Mouse (Mus musculus): ENCODE measurements around the gene Tmem44. TPM values are rescaled to one million over a fixed set of nuclear protein-coding genes. Genes with fewer than 3 reads are reported as not detected.
"Not testable (repeated sequence)": the region's sequence is repeated elsewhere in the genome, so short reads cannot be mapped to it uniquely, and the experiment has no call there.

The Tmem44 gene
- polyA plus RNA-seq, 1 experiment from 2014 or later = 27.9 TPM

GRCm38 (mm10) chr16:30477006-30477405 lies 73.6 kb downstream of the Tmem44 start:
- no peak overlapping the region for H3K4me2 ChIP-seq
- no peak for DNase-seq (ENCODE audit: low spot score, missing footprints)
- H3K9ac ChIP-seq (ENCODE audit: low read length) = no peak overlapping the region
- H3K27ac ChIP-seq (ENCODE audit: low read depth, low read length) = no peak overlapping the region
- no peak overlapping the region for H3K4me3 ChIP-seq (ENCODE audit: low read depth, low read length)
- H3K9me3 ChIP-seq (ENCODE audit: control insufficient read depth, low read length) = no peaks in the 10 kb centered on the region
- no peaks in the 10 kb centered on the region for H3K36me3 ChIP-seq (ENCODE audit: control insufficient read depth, insufficient read depth, low read length)
- no peaks in the 10 kb centered on the region for H3K27me3 ChIP-seq (ENCODE audit: control insufficient read depth, insufficient read depth, low read length)
- WGBS = 16% methylated on average over 3 of the region's 3 CpGs
- ATAC-seq (ENCODE audit: low FRiP score) = no peak
- no peaks in the 10 kb centered on the region for H3K4me1 ChIP-seq (ENCODE audit: control insufficient read depth, insufficient read depth, low read length)

GRCm38 (mm10) chr16:30475633-30476461 lies 74.8 kb downstream of the Tmem44 start:
- no peaks in the 10 kb centered on the region for H3K27me3 ChIP-seq (ENCODE audit: control insufficient read depth, insufficient read depth, low read length)
- no peak overlapping the region for H3K4me3 ChIP-seq (ENCODE audit: low read depth, low read length)
- H3K9me3 ChIP-seq (ENCODE audit: control insufficient read depth, low read length) = peaks cover 3% of the 10 kb centered on the region
- H3K4me2 ChIP-seq = no peak overlapping the region
- no peak overlapping the region for H3K9ac ChIP-seq (ENCODE audit: low read length)
- no peaks in the 10 kb centered on the region for H3K36me3 ChIP-seq (ENCODE audit: control insufficient read depth, insufficient read depth, low read length)
- DNase-seq (ENCODE audit: low spot score, missing footprints) (no peak), ATAC-seq (ENCODE audit: low FRiP score) (no peak)
- H3K27ac ChIP-seq (ENCODE audit: low read depth, low read length) = no peak overlapping the region
- WGBS = 61% methylated on average over 10 of the region's 10 CpGs
- no peaks in the 10 kb centered on the region for H3K4me1 ChIP-seq (ENCODE audit: control insufficient read depth, insufficient read depth, low read length)

DNA sequence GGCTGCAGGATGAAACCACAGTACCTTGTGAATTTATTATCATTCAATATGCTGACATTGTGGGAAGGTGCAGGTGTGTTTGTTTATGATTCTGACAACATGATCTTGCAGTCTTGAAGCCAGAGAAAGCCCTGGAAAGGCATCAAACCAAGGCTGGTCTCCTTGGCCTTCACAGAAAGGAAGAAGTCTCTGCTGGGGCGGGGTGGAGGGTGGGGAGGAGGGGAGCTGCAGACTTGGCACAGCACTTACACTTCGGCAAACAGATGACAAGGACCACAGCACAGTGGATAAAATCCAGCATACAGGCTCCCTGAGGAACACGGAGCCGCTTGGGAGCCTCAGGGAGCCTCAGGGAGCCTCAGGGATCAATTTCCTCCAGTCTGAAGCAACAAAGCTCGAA lies 78.2 kb downstream of the Tmem44 start:
- Histone ChIP-seq H3K36me3 (ENCODE audit: control insufficient read depth, insufficient read depth, low read length) (no peaks in the 10 kb centered on the region), H3K27me3 (ENCODE audit: control insufficient read depth, insufficient read depth, low read length) (no peaks in the 10 kb centered on the region), H3K9ac (ENCODE audit: low read length) (no peak overlapping the region), H3K9me3 (ENCODE audit: control insufficient read depth, low read length) (peaks cover 3% of the 10 kb centered on the region), H3K4me2 (no peak overlapping the region), H3K4me3 (ENCODE audit: low read depth, low read length) (no peak overlapping the region), H3K27ac (ENCODE audit: low read depth, low read length) (no peak overlapping the region), H3K4me1 (ENCODE audit: control insufficient read depth, insufficient read depth, low read length) (no peaks in the 10 kb centered on the region)
- ATAC-seq (ENCODE audit: low FRiP score) (no peak), DNase-seq (ENCODE audit: low spot score, missing footprints) (no peak)
- 73% methylated on average over 5 of the region's 5 CpGs for WGBS

DNA sequence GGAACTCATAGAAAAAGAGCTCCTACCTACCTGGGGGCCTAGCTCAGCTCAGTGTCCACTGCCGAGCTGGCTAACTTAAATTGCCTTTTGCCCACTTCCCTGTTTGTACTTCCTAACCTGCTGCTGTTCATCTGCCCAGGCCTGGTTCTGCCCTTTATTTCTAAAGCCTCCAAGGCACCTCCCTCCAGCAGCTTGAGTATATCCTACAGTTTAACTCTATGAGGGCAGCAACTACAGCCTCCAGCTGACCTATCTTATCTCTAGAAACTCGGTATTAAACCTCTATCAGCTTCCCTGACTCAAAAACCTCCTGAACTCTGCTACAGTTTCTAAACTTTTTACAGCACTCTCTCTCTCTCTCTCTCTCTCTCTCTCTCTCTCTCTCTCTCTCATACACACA lies 78.7 kb downstream of the Tmem44 start:
- H3K4me3 ChIP-seq (ENCODE audit: low read depth, low read length) = no peak overlapping the region
- DNase-seq (ENCODE audit: low spot score, missing footprints) = no peak
- H3K36me3 ChIP-seq (ENCODE audit: control insufficient read depth, insufficient read depth, low read length) = no peaks in the 10 kb centered on the region
- H3K9me3 ChIP-seq (ENCODE audit: control insufficient read depth, low read length) = peaks cover 3% of the 10 kb centered on the region
- H3K9ac ChIP-seq (ENCODE audit: low read length) = no peak overlapping the region
- H3K4me1 ChIP-seq (ENCODE audit: control insufficient read depth, insufficient read depth, low read length) = no peaks in the 10 kb centered on the region
- ATAC-seq (ENCODE audit: low FRiP score) = no peak
- no peak overlapping the region for H3K27ac ChIP-seq (ENCODE audit: low read depth, low read length)
- WGBS = 83% methylated on average over 2 of the region's 2 CpGs
- no peaks in the 10 kb centered on the region for H3K27me3 ChIP-seq (ENCODE audit: control insufficient read depth, insufficient read depth, low read length)
- no peak overlapping the region for H3K4me2 ChIP-seq

- DNase-seq (ENCODE audit: low spot score, missing footprints) (no peak), ATAC-seq (ENCODE audit: low FRiP score) (no peak)
- no peak overlapping the region for H3K9ac ChIP-seq (ENCODE audit: low read length)
- H3K9me3 ChIP-seq (ENCODE audit: control insufficient read depth, low read length) = peaks cover 3% of the 10 kb centered on the region
- H3K27me3 ChIP-seq (ENCODE audit: control insufficient read depth, insufficient read depth, low read length) = no peaks in the 10 kb centered on the region
- 92% methylated on average over 6 of the region's 6 CpGs for WGBS
- H3K4me1 ChIP-seq (ENCODE audit: control insufficient read depth, insufficient read depth, low read length) = no peaks in the 10 kb centered on the region
- no peak overlapping the region for H3K4me2 ChIP-seq
- H3K4me3 ChIP-seq (ENCODE audit: low read depth, low read length) = no peak overlapping the region
- H3K27ac ChIP-seq (ENCODE audit: low read depth, low read length) = no peak overlapping the region
- H3K36me3 ChIP-seq (ENCODE audit: control insufficient read depth, insufficient read depth, low read length) = no peaks in the 10 kb centered on the region
Observed at GRCm38 (mm10) chr16:30468944-30469343, 81.7 kb downstream of the Tmem44 start.

GRCm38 (mm10) chr16:30465680-30466298 lies 84.9 kb downstream of the Tmem44 start:
- H3K27ac ChIP-seq (ENCODE audit: low read depth, low read length) = no peak overlapping the region
- WGBS = 76% methylated on average over 5 of the region's 5 CpGs
- ATAC-seq (ENCODE audit: low FRiP score) (no peak), DNase-seq (ENCODE audit: low spot score, missing footprints) (no peak)
- no peak overlapping the region for H3K9ac ChIP-seq (ENCODE audit: low read length)
- H3K9me3 ChIP-seq (ENCODE audit: control insufficient read depth, low read length) = no peaks in the 10 kb centered on the region
- H3K4me1 ChIP-seq (ENCODE audit: control insufficient read depth, insufficient read depth, low read length) = no peaks in the 10 kb centered on the region
- H3K4me2 ChIP-seq = no peak overlapping the region
- H3K27me3 ChIP-seq (ENCODE audit: control insufficient read depth, insufficient read depth, low read length) = no peaks in the 10 kb centered on the region
- no peak overlapping the region for H3K4me3 ChIP-seq (ENCODE audit: low read depth, low read length)
- H3K36me3 ChIP-seq (ENCODE audit: control insufficient read depth, insufficient read depth, low read length) = no peaks in the 10 kb centered on the region

- not testable (repeated sequence) for DNase-seq (ENCODE audit: low spot score, missing footprints); H3K27me3 ChIP-seq (ENCODE audit: control insufficient read depth, insufficient read depth, low read length); H3K36me3 ChIP-seq (ENCODE audit: control insufficient read depth, insufficient read depth, low read length); H3K27ac ChIP-seq (ENCODE audit: low read depth, low read length); H3K9me3 ChIP-seq (ENCODE audit: control insufficient read depth, low read length); H3K4me1 ChIP-seq (ENCODE audit: control insufficient read depth, insufficient read depth, low read length); ATAC-seq (ENCODE audit: low FRiP score); H3K4me2 ChIP-seq; H3K9ac ChIP-seq (ENCODE audit: low read length); H3K4me3 ChIP-seq (ENCODE audit: low read depth, low read length)
- WGBS = 94% methylated on average over 3 of the region's 3 CpGs
Observed at GRCm38 (mm10) chr16:30464742-30465141, 85.9 kb downstream of the Tmem44 start.

Other genes starting within 250 kb of the Tmem44 start
- gene Gp5, start 240.1 kb downstream of the Tmem44 start, polyA plus RNA-seq (2014; fragmentation: Nextera tagmentation; extraction: Ambion mirVana) = 2.1 and 2.3 TPM in 2 replicates
- 11.0 and 11.1 TPM in 2 replicates for gene Atp13a3, start 144.9 kb downstream of the Tmem44 start, polyA plus RNA-seq (2014; fragmentation: Nextera tagmentation; extraction: Ambion mirVana)
- gene Lsg1, start 36.8 kb upstream of the Tmem44 start, polyA plus RNA-seq (2014; fragmentation: Nextera tagmentation; extraction: Ambion mirVana) = 84.7 and 89.3 TPM in 2 replicates
- gene Fam43a, start 48.9 kb upstream of the Tmem44 start, polyA plus RNA-seq (2014; fragmentation: Nextera tagmentation; extraction: Ambion mirVana) = 5.4 and 6.1 TPM in 2 replicates